8 mouse cellular contexts compared by ENCODE assay signal in the genomic region with DNA sequence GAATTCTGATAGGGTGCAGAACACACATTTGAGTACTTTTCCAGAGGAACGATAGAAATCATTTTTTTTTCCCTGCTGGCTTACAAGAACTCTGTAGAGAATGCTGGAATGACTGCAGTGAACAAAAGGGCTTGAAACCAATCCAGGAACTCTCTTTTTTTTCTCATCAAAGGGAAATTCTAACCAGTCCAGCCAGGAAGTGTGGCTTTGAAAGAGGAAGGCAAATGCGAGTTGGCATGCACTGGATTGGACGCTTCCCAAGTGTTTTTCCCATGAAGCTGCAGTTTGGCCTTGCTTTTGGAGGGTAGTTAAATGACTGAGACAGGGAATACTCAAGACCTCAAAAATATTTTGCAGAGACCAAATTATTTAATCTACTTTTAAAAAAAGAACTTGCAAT. TPM values are rescaled to one million over a fixed set of nuclear protein-coding genes. Genes with fewer than 3 reads are reported as not detected.
DNase-seq lines count a peak whose midpoint lies in the region; ATAC-seq and TF ChIP-seq lines count a peak whose summit lies in the region.

No protein-coding gene starts in this region.

- ATAC-seq in forebrain, embryonic 13.5 days, result 0 out of 2 replicates have a peak, but pooled peaks have one; percentile 30
- no peak for ATAC-seq in forebrain, embryonic 12.5 days (ENCODE audit: low FRiP score)
- peak; percentile 64; the same call in 1 of the 2 replicates for ATAC-seq in lung, embryonic 16.5 days (ENCODE audit: low read depth)
- no peak for ATAC-seq in intestine, postnatal 0 days

- H3K27me3 ChIP-seq in forebrain, embryonic 13.5 days, result no peaks in the 10 kb centered on the region
- no peaks in the 10 kb centered on the region for H3K27me3 ChIP-seq in forebrain, embryonic 12.5 days
- no peaks in the 10 kb centered on the region for H3K27me3 ChIP-seq in lung, embryonic 16.5 days (ENCODE audit: control insufficient read depth, insufficient read depth, low read depth, low read length)
- no peaks in the 10 kb centered on the region for H3K27me3 ChIP-seq in intestine, postnatal 0 days (replicated peaks; ENCODE audit: control insufficient read depth, insufficient read depth, low read length)

- no peak overlapping the region for H3K27ac ChIP-seq in forebrain, embryonic 13.5 days
- no peak overlapping the region for H3K27ac ChIP-seq in forebrain, embryonic 12.5 days
- H3K27ac ChIP-seq in lung, embryonic 16.5 days (ENCODE audit: low read length), result peak overlapping the region; percentile 33; the same call in 1 of the 2 replicates
- no peak overlapping the region for H3K27ac ChIP-seq in intestine, postnatal 0 days (ENCODE audit: low read depth, low read length)

- H3K4me3 ChIP-seq in forebrain, embryonic 13.5 days, result no peak overlapping the region
- H3K4me3 ChIP-seq in forebrain, embryonic 12.5 days (replicated peaks), result no peak overlapping the region
- H3K4me3 ChIP-seq in lung, embryonic 16.5 days (ENCODE audit: low read length), result no peak overlapping the region
- H3K4me3 ChIP-seq in intestine, postnatal 0 days (ENCODE audit: low read depth, low read length), result no peak overlapping the region

- no peak overlapping the region for H3K4me2 ChIP-seq in forebrain, embryonic 13.5 days
- no peak overlapping the region for H3K4me2 ChIP-seq in forebrain, embryonic 12.5 days
- peak overlapping the region; percentile 10; the same call in 1 of the 2 replicates for H3K4me2 ChIP-seq in lung, embryonic 16.5 days (ENCODE audit: low read depth, low read length)
- H3K4me2 ChIP-seq in intestine, postnatal 0 days (replicated peaks; ENCODE audit: low read depth), result no peak overlapping the region

- WGBS in forebrain, embryonic 13.5 days, result 24% methylated on average over 3 of the region's 3 CpGs
- 46% methylated on average over 3 of the region's 3 CpGs for WGBS in forebrain, embryonic 12.5 days
- WGBS in lung, embryonic 16.5 days, result 16% methylated on average over 3 of the region's 3 CpGs
- 78% methylated on average over 3 of the region's 3 CpGs for WGBS in intestine, postnatal 0 days

- no peaks in the 10 kb centered on the region for H3K36me3 ChIP-seq in forebrain, embryonic 13.5 days (ENCODE audit: poor library complexity, severe bottlenecking)
- no peaks in the 10 kb centered on the region for H3K36me3 ChIP-seq in forebrain, embryonic 12.5 days (replicated peaks)
- no peaks in the 10 kb centered on the region for H3K36me3 ChIP-seq in lung, embryonic 16.5 days (ENCODE audit: control insufficient read depth, insufficient read depth, low read length)
- no peaks in the 10 kb centered on the region for H3K36me3 ChIP-seq in intestine, postnatal 0 days (ENCODE audit: control insufficient read depth, insufficient read depth)

- peaks cover 6% of the 10 kb centered on the region; the same call in 1 of the 2 replicates for H3K4me1 ChIP-seq in forebrain, embryonic 13.5 days
- no peaks in the 10 kb centered on the region for H3K4me1 ChIP-seq in forebrain, embryonic 12.5 days
- peaks cover 6% of the 10 kb centered on the region for H3K4me1 ChIP-seq in lung, embryonic 16.5 days (replicated peaks; ENCODE audit: control insufficient read depth, insufficient read depth, low read length)
- no peaks in the 10 kb centered on the region for H3K4me1 ChIP-seq in intestine, postnatal 0 days (replicated peaks; ENCODE audit: control insufficient read depth, insufficient read depth, low read length)

- DNase-seq in spleen, postnatal 36 days (ENCODE audit: low spot score in 2 of 2), result peak; percentile 6 to 22
- DNase-seq in spleen, postnatal 10 days (ENCODE audit: low spot score in 2 of 2), result no peak
- DNase-seq in heart, postnatal 4 days, result peak; percentile 50
- no peak for DNase-seq in c-Kit-positive CD71-positive TER-119-positive erythroid progenitor cells, embryonic 14.5 days (ENCODE audit: low spot score)

- H3K9me3 ChIP-seq in forebrain, embryonic 13.5 days (replicated peaks), result no peaks in the 10 kb centered on the region
- H3K9me3 ChIP-seq in forebrain, embryonic 12.5 days, result no peaks in the 10 kb centered on the region
- no peaks in the 10 kb centered on the region for H3K9me3 ChIP-seq in lung, embryonic 16.5 days (ENCODE audit: control insufficient read depth, low read length)
- no peaks in the 10 kb centered on the region for H3K9me3 ChIP-seq in intestine, postnatal 0 days (ENCODE audit: control insufficient read depth)

- TF ChIP-seq CTCF in intestine, postnatal 0 days (IDR thresholded peaks at IDR 0.05; ENCODE audit: low read depth), result no peak

- H3K9ac ChIP-seq in forebrain, embryonic 13.5 days, result no peak overlapping the region
- H3K9ac ChIP-seq in forebrain, embryonic 12.5 days, result no peak overlapping the region
- no peak overlapping the region for H3K9ac ChIP-seq in lung, embryonic 16.5 days (ENCODE audit: low read length)
- no peak overlapping the region for H3K9ac ChIP-seq in intestine, postnatal 0 days (ENCODE audit: low read depth, low read length)

RNA-seq across cellular contexts. Expression of a gene that starts 54.7 kb away (rescaled TPM):
- polyA plus RNA-seq in forebrain, embryonic 13.5 days (2015; fragmentation: Nextera tagmentation; extraction: Ambion mirVana), result 11.3 and 12.0 TPM in 2 replicates
- 13.7 and 17.2 TPM in 2 replicates for polyA plus RNA-seq in forebrain, embryonic 12.5 days (2016; fragmentation: Nextera tagmentation; extraction: Ambion mirVana)
- total RNA-seq in heart, postnatal 4 days (2021), result 10 to 100 TPM in 1 of 2 experiments, 1 to 10 TPM in 1; 8.5 to 10.7 TPM
- polyA plus RNA-seq in lung, embryonic 16.5 days (2015; fragmentation: Nextera tagmentation; extraction: Ambion mirVana), result 4.6 and 5.2 TPM in 2 replicates
- polyA plus RNA-seq in intestine, postnatal 0 days (2015; fragmentation: Nextera tagmentation; extraction: Ambion mirVana), result 0.64 and 0.73 TPM in 2 replicates

Comparison
In these comparisons a context has a peak if more than half of its experiments do, and no peak if none do; other contexts are left out.
1. ATAC-seq: peak in forebrain, embryonic 13.5 days (single experiment) and lung, embryonic 16.5 days (single experiment); none in forebrain, embryonic 12.5 days (single experiment) and intestine, postnatal 0 days (single experiment).
2. DNase-seq: peak in spleen, postnatal 36 days (2 of 2) and heart, postnatal 4 days (single experiment); none in spleen, postnatal 10 days (0 of 2) and c-Kit-positive CD71-positive TER-119-positive erythroid progenitor cells, embryonic 14.5 days (single experiment).